Mouse (Mus musculus) stomach, embryonic 16.5 days (tissue): ENCODE data around the gene Pld4. TPM values are rescaled to one million over a fixed set of nuclear protein-coding genes. Genes with fewer than 3 reads are reported as not detected.

Experiments used
- ATAC-seq: fragments of 200-750 bp; cut with Nextera tagmentation; 2 replicates; pipeline ENCODE4 v1.8.0; 2017; ENCODE audit warnings: moderate number of reproducible peaks, moderate TSS enrichment; ENCODE audit not compliant: insufficient read depth, low FRiP score
- H3K27ac ChIP-seq: fragments of 300-500 bp; sonication (generic); 2 replicates; pipeline ENCODE4 v1.5.1; 2014; ENCODE audit warnings: low read length
- H3K27me3 ChIP-seq: fragments of 300-500 bp; sonication (generic); 2 replicates; pipeline ENCODE4 v1.6.1; 2014; ENCODE audit warnings: low read length, control low read depth, mixed read lengths; ENCODE audit not compliant: control insufficient read depth, insufficient read depth
- H3K36me3 ChIP-seq: fragments of 300-500 bp; sonication (generic); 2 replicates; pipeline ENCODE4 v1.6.1; 2014; ENCODE audit warnings: low read length; ENCODE audit not compliant: control insufficient read depth, insufficient read depth
- H3K4me1 ChIP-seq: fragments of 300-500 bp; sonication (generic); 2 replicates; pipeline ENCODE4 v1.6.1; 2014; ENCODE audit warnings: low read length, control low read depth, mixed read lengths; ENCODE audit not compliant: control insufficient read depth, insufficient read depth
- H3K4me2 ChIP-seq: fragments of 300-500 bp; sonication (generic); 2 replicates; pipeline ENCODE4 v1.6.1; 2014; ENCODE audit warnings: low read depth, low read length, mixed read lengths
- H3K4me3 ChIP-seq: fragments of 300-500 bp; sonication (generic); replicated peaks from 2 replicates; pipeline ENCODE4 v1.5.1; 2014; ENCODE audit warnings: mild to moderate bottlenecking, low read length
- H3K9ac ChIP-seq: fragments of 300-500 bp; sonication (generic); 2 replicates; pipeline ENCODE4 v1.6.1; 2014; ENCODE audit warnings: low read length
- H3K9me3 ChIP-seq: fragments of 300-500 bp; sonication (generic); replicated peaks from 2 replicates; pipeline ENCODE4 v1.6.1; 2016; ENCODE audit warnings: low read length, control low read depth; ENCODE audit not compliant: control insufficient read depth
- WGBS: fragments of 180-500 bp; shearing (Covaris S2); extraction: QIAGEN DNeasy Blood & Tissue Kit; methylation state at CpG from one replicate; pipeline ENCODE4 v1.1.7; 2014; 5-methylcytosine and 5-hydroxymethylcytosine counted together
- polyA plus RNA-seq: library from polyadenylated mRNA; unstranded; fragments of >200 nt; fragmentation: Nextera tagmentation; extraction: Ambion mirVana; gene quantifications from 2 replicates; pipeline ENCODE4 v1.2.1, GENCODE M21; 2015

Pld4 gene
- polyA plus RNA-seq, 1 experiment from 2014 or later: 17.1 TPM

GRCm38 (mm10) chr12:112793601-112794355, 33.3 kb downstream of the Pld4 start:
- WGBS: 61% methylated on average over 13 of the region's 13 CpGs
- Histone ChIP-seq H3K9ac (peak overlapping the region; percentile 52), H3K9me3 (no peaks in the 10 kb centered on the region), H3K27me3 (no peaks in the 10 kb centered on the region), H3K4me3 (no peak overlapping the region), H3K4me1 (peaks cover 57% of the 10 kb centered on the region), H3K36me3 (no peaks in the 10 kb centered on the region), H3K27ac (peak overlapping the region; percentile 87), H3K4me2 (peak overlapping the region; percentile 44)
- ATAC-seq: peak; percentile 56; the same call in 1 of the 2 replicates

- no peak for ATAC-seq
- H3K9me3 ChIP-seq: no peaks in the 10 kb centered on the region
- WGBS: 16% methylated on average over 7 of the region's 7 CpGs
- H3K4me1 ChIP-seq: peaks cover 62% of the 10 kb centered on the region
- no peaks in the 10 kb centered on the region for H3K36me3 ChIP-seq
- peak overlapping the region; percentile 33; the same call in 1 of the 2 replicates for H3K4me3 ChIP-seq
- H3K9ac ChIP-seq: peak overlapping the region; percentile 52
- H3K4me2 ChIP-seq: peak overlapping the region; percentile 44
- H3K27ac ChIP-seq: peak overlapping the region; percentile 87
- H3K27me3 ChIP-seq: no peaks in the 10 kb centered on the region
These were observed 33.9 kb downstream of the Pld4 start for GRCm38 (mm10) chr12:112794356-112794816.

GRCm38 (mm10) chr12:112794998-112795397, 34.5 kb downstream of the Pld4 start:
- ATAC-seq: no peak
- Histone ChIP-seq H3K4me2 (peak overlapping the region; percentile 44), H3K4me3 (peak overlapping the region; percentile 33), H3K9ac (peak overlapping the region; percentile 63), H3K36me3 (no peaks in the 10 kb centered on the region), H3K9me3 (no peaks in the 10 kb centered on the region), H3K4me1 (peaks cover 62% of the 10 kb centered on the region), H3K27ac (peak overlapping the region; percentile 87), H3K27me3 (no peaks in the 10 kb centered on the region)
- 76% methylated on average over 5 of the region's 5 CpGs for WGBS

- Histone ChIP-seq H3K36me3 (no peaks in the 10 kb centered on the region), H3K9me3 (no peaks in the 10 kb centered on the region), H3K4me3 (peak overlapping the region; percentile 33), H3K9ac (peak overlapping the region; percentile 63), H3K27me3 (no peaks in the 10 kb centered on the region), H3K4me2 (peak overlapping the region; percentile 44), H3K27ac (peak overlapping the region; percentile 87), H3K4me1 (peaks cover 67% of the 10 kb centered on the region)
- peak; percentile 73 for ATAC-seq
- 35% methylated on average over 18 of the region's 18 CpGs for WGBS
These were observed 35.1 kb downstream of the Pld4 start for GRCm38 (mm10) chr12:112795466-112796104.

GRCm38 (mm10) chr12:112796551-112797510, 36.4 kb downstream of the Pld4 start:
- WGBS: 34% methylated on average over 17 of the region's 17 CpGs
- peaks cover 67% of the 10 kb centered on the region for H3K4me1 ChIP-seq

GRCm38 (mm10) chr12:112797672-112798331, 37.3 kb downstream of the Pld4 start:
- H3K27ac ChIP-seq: peak overlapping the region; percentile 68
- H3K4me2 ChIP-seq: peak overlapping the region; percentile 29; the same call in 1 of the 2 replicates
- H3K27me3 ChIP-seq: peaks cover 14% of the 10 kb centered on the region
- no peaks in the 10 kb centered on the region for H3K36me3 ChIP-seq
- H3K4me3 ChIP-seq: no peak overlapping the region
- 31% methylated on average over 15 of the region's 15 CpGs for WGBS
- peak overlapping the region; percentile 53; the same call in 1 of the 2 replicates for H3K9ac ChIP-seq
- peaks cover 75% of the 10 kb centered on the region for H3K4me1 ChIP-seq
- no peaks in the 10 kb centered on the region for H3K9me3 ChIP-seq
- peak; percentile 12; the same call in 1 of the 2 replicates for ATAC-seq

More at GRCm38 (mm10) chr12:112796551-112797510, 36.4 kb downstream of the Pld4 start:
- Histone ChIP-seq H3K4me2 (no peak overlapping the region), H3K36me3 (no peaks in the 10 kb centered on the region), H3K27ac (peak overlapping the region; percentile 87), H3K9ac (peak overlapping the region; percentile 53; the same call in 1 of the 2 replicates), H3K27me3 (peaks cover 9% of the 10 kb centered on the region), H3K4me3 (no peak overlapping the region), H3K9me3 (no peaks in the 10 kb centered on the region)
- no peak for ATAC-seq

- H3K9me3 ChIP-seq: no peaks in the 10 kb centered on the region
- peaks cover 14% of the 10 kb centered on the region for H3K27me3 ChIP-seq
- H3K9ac ChIP-seq: peak overlapping the region; percentile 53; the same call in 1 of the 2 replicates
- H3K4me1 ChIP-seq: peaks cover 79% of the 10 kb centered on the region
- no peaks in the 10 kb centered on the region for H3K36me3 ChIP-seq
- 19% methylated on average over 5 of the region's 5 CpGs for WGBS
- H3K27ac ChIP-seq: peak overlapping the region; percentile 68
- H3K4me3 ChIP-seq: no peak overlapping the region
- peak overlapping the region; percentile 29; the same call in 1 of the 2 replicates for H3K4me2 ChIP-seq
- ATAC-seq: no peak
These were observed 37.9 kb downstream of the Pld4 start for GRCm38 (mm10) chr12:112798332-112798681.

GRCm38 (mm10) chr12:112798716-112799115, 38.3 kb downstream of the Pld4 start:
- H3K27ac ChIP-seq: peak overlapping the region; percentile 68
- 0 out of 2 replicates have a peak overlapping the region, but pooled peaks have one; percentile 9 for H3K9ac ChIP-seq
- no peak for ATAC-seq
- H3K36me3 ChIP-seq: no peaks in the 10 kb centered on the region
- H3K4me3 ChIP-seq: no peak overlapping the region
- peaks cover 14% of the 10 kb centered on the region for H3K27me3 ChIP-seq
- H3K4me1 ChIP-seq: peaks cover 76% of the 10 kb centered on the region
- WGBS: 41% methylated on average over 5 of the region's 5 CpGs
- no peak overlapping the region for H3K4me2 ChIP-seq
- H3K9me3 ChIP-seq: no peaks in the 10 kb centered on the region
